Mouse (Mus musculus): ENCODE results near the gene Fen1. TPM values are rescaled to one million over a fixed set of nuclear protein-coding genes. Genes with fewer than 3 reads are reported as not detected.

Fen1 gene
- polyA plus RNA-seq, 1 experiment from 2014 or later: 86.3 TPM

- H3K4me1 ChIP-seq: peaks cover 27% of the 10 kb centered on the region
Measured at GRCm38 (mm10) chr19:10232327-10233017, 28.5 kb upstream of the Fen1 start.

GRCm38 (mm10) chr19:10231871-10232270, 27.9 kb upstream of the Fen1 start:
- Histone ChIP-seq H3K4me1 (peaks cover 27% of the 10 kb centered on the region), H3K4me3 (replicated peaks) (no peak overlapping the region), H3K9me3 (no peaks in the 10 kb centered on the region), H3K4me2 (no peak overlapping the region), H3K27ac (no peak overlapping the region), H3K36me3 (no peaks in the 10 kb centered on the region), H3K27me3 (replicated peaks) (no peaks in the 10 kb centered on the region), H3K9ac (no peak overlapping the region)
- no peak for ATAC-seq (ENCODE audit: insufficient read depth, low FRiP score, low read depth)
- 36% methylated on average over 5 of the region's 5 CpGs for WGBS

More at GRCm38 (mm10) chr19:10232327-10233017, 28.5 kb upstream of the Fen1 start:
- no peak overlapping the region for H3K4me2 ChIP-seq
- 47% methylated on average over 9 of the region's 9 CpGs for WGBS
- no peaks in the 10 kb centered on the region for H3K9me3 ChIP-seq
- H3K27me3 ChIP-seq (replicated peaks): no peaks in the 10 kb centered on the region
- no peaks in the 10 kb centered on the region for H3K36me3 ChIP-seq
- no peak overlapping the region for H3K9ac ChIP-seq
- H3K4me3 ChIP-seq (replicated peaks): no peak overlapping the region
- H3K27ac ChIP-seq: no peak overlapping the region
- ATAC-seq (ENCODE audit: insufficient read depth, low FRiP score, low read depth): no peak

GRCm38 (mm10) chr19:10231016-10231415, 27.0 kb upstream of the Fen1 start:
- Histone ChIP-seq H3K27ac (0 out of 2 replicates have a peak overlapping the region, but pooled peaks have one; percentile 2), H3K36me3 (no peaks in the 10 kb centered on the region), H3K4me1 (peaks cover 21% of the 10 kb centered on the region), H3K27me3 (replicated peaks) (no peaks in the 10 kb centered on the region), H3K9me3 (no peaks in the 10 kb centered on the region), H3K4me3 (replicated peaks) (no peak overlapping the region), H3K9ac (no peak overlapping the region), H3K4me2 (no peak overlapping the region)
- WGBS: 18% methylated on average over 7 of the region's 7 CpGs
- ATAC-seq (ENCODE audit: insufficient read depth, low FRiP score, low read depth): no peak; the same call in 1 of the 2 replicates

- Histone ChIP-seq H3K9ac (no peak overlapping the region), H3K27ac (peak overlapping the region; percentile 83), H3K36me3 (peaks cover 4% of the 10 kb centered on the region; the same call in 1 of the 2 replicates), H3K4me1 (peaks cover 26% of the 10 kb centered on the region), H3K4me2 (peak overlapping the region; percentile 48; the same call in 1 of the 2 replicates), H3K4me3 (replicated peaks) (peak overlapping the region; percentile 26; the same call in 1 of the 2 replicates), H3K27me3 (replicated peaks) (no peaks in the 10 kb centered on the region), H3K9me3 (no peaks in the 10 kb centered on the region)
- 33% methylated on average over 4 of the region's 4 CpGs for WGBS
- no peak for ATAC-seq (ENCODE audit: insufficient read depth, low FRiP score, low read depth)
Measured at GRCm38 (mm10) chr19:10225767-10226166, 21.8 kb upstream of the Fen1 start.

GRCm38 (mm10) chr19:10224637-10225453, 20.9 kb upstream of the Fen1 start:
- ATAC-seq (ENCODE audit: insufficient read depth, low FRiP score, low read depth): peak; percentile 63
- H3K9me3 ChIP-seq: no peaks in the 10 kb centered on the region
- peak overlapping the region; percentile 26 for H3K4me3 ChIP-seq (replicated peaks)
- no peaks in the 10 kb centered on the region for H3K27me3 ChIP-seq (replicated peaks)
- peaks cover 24% of the 10 kb centered on the region for H3K4me1 ChIP-seq
- peak overlapping the region; percentile 48 for H3K4me2 ChIP-seq
- 11% methylated on average over 26 of the region's 26 CpGs for WGBS
- peak overlapping the region; percentile 83 for H3K27ac ChIP-seq
- no peak overlapping the region for H3K9ac ChIP-seq
- H3K36me3 ChIP-seq: peaks cover 8% of the 10 kb centered on the region; the same call in 1 of the 2 replicates

GRCm38 (mm10) chr19:10223561-10223960, 19.6 kb upstream of the Fen1 start:
- ATAC-seq (ENCODE audit: insufficient read depth, low FRiP score, low read depth): no peak
- no peak overlapping the region for H3K27ac ChIP-seq
- WGBS: 56% methylated on average over 4 of the region's 4 CpGs

GRCm38 (mm10) chr19:10222656-10223055, 18.7 kb upstream of the Fen1 start:
- peaks cover 29% of the 10 kb centered on the region for H3K4me1 ChIP-seq
- WGBS: 22% methylated on average over 8 of the region's 8 CpGs
- no peak overlapping the region for H3K9ac ChIP-seq
- H3K27me3 ChIP-seq (replicated peaks): no peaks in the 10 kb centered on the region
- H3K9me3 ChIP-seq: no peaks in the 10 kb centered on the region
- H3K4me2 ChIP-seq: no peak overlapping the region
- H3K36me3 ChIP-seq: peaks cover 8% of the 10 kb centered on the region; the same call in 1 of the 2 replicates
- peak overlapping the region; percentile 18; the same call in 1 of the 2 replicates for H3K27ac ChIP-seq
- H3K4me3 ChIP-seq (replicated peaks): no peak overlapping the region
- no peak for ATAC-seq (ENCODE audit: insufficient read depth, low FRiP score, low read depth)

More at GRCm38 (mm10) chr19:10223561-10223960, 19.6 kb upstream of the Fen1 start:
- Histone ChIP-seq H3K9me3 (no peaks in the 10 kb centered on the region), H3K27me3 (replicated peaks) (no peaks in the 10 kb centered on the region), H3K4me2 (no peak overlapping the region), H3K4me1 (peaks cover 29% of the 10 kb centered on the region), H3K4me3 (replicated peaks) (no peak overlapping the region), H3K9ac (no peak overlapping the region), H3K36me3 (peaks cover 8% of the 10 kb centered on the region; the same call in 1 of the 2 replicates)

GRCm38 (mm10) chr19:10221585-10221984, 17.6 kb upstream of the Fen1 start:
- Histone ChIP-seq H3K4me3 (replicated peaks) (no peak overlapping the region), H3K27me3 (replicated peaks) (no peaks in the 10 kb centered on the region), H3K36me3 (peaks cover 10% of the 10 kb centered on the region; the same call in 1 of the 2 replicates), H3K27ac (no peak overlapping the region), H3K9ac (no peak overlapping the region), H3K4me1 (peaks cover 29% of the 10 kb centered on the region), H3K9me3 (no peaks in the 10 kb centered on the region), H3K4me2 (no peak overlapping the region)
- WGBS: 27% methylated on average over 4 of the region's 4 CpGs
- no peak for ATAC-seq (ENCODE audit: insufficient read depth, low FRiP score, low read depth)

- H3K4me1 ChIP-seq: peaks cover 19% of the 10 kb centered on the region; the same call in 1 of the 2 replicates
- no peak overlapping the region for H3K4me3 ChIP-seq (replicated peaks)
- peaks cover 11% of the 10 kb centered on the region; the same call in 1 of the 2 replicates for H3K36me3 ChIP-seq
- H3K9me3 ChIP-seq: no peaks in the 10 kb centered on the region
- H3K27ac ChIP-seq: 0 out of 2 replicates have a peak overlapping the region, but pooled peaks have one; percentile 7
- H3K27me3 ChIP-seq (replicated peaks): no peaks in the 10 kb centered on the region
- ATAC-seq (ENCODE audit: insufficient read depth, low FRiP score, low read depth): no peak
- H3K9ac ChIP-seq: no peak overlapping the region
- H3K4me2 ChIP-seq: no peak overlapping the region
- WGBS: 55% methylated on average over 6 of the region's 6 CpGs
Measured at GRCm38 (mm10) chr19:10219593-10219992, 15.6 kb upstream of the Fen1 start.

GRCm38 (mm10) chr19:10219108-10219507, 15.1 kb upstream of the Fen1 start:
- 38% methylated on average over 3 of the region's 3 CpGs for WGBS
- Histone ChIP-seq H3K36me3 (peaks cover 11% of the 10 kb centered on the region; the same call in 1 of the 2 replicates), H3K4me1 (peaks cover 15% of the 10 kb centered on the region; the same call in 1 of the 2 replicates), H3K9ac (no peak overlapping the region), H3K4me3 (replicated peaks) (no peak overlapping the region), H3K27me3 (replicated peaks) (no peaks in the 10 kb centered on the region), H3K27ac (0 out of 2 replicates have a peak overlapping the region, but pooled peaks have one; percentile 7), H3K4me2 (no peak overlapping the region), H3K9me3 (no peaks in the 10 kb centered on the region)
- ATAC-seq (ENCODE audit: insufficient read depth, low FRiP score, low read depth): no peak

- Histone ChIP-seq H3K36me3 (peaks cover 25% of the 10 kb centered on the region), H3K27ac (no peak overlapping the region), H3K4me1 (0 out of 2 replicates have a peak, but pooled peaks cover 6% of the 10 kb centered on the region), H3K9me3 (no peaks in the 10 kb centered on the region), H3K9ac (no peak overlapping the region), H3K4me3 (replicated peaks) (no peak overlapping the region), H3K27me3 (replicated peaks) (no peaks in the 10 kb centered on the region), H3K4me2 (no peak overlapping the region)
- no peak for ATAC-seq (ENCODE audit: insufficient read depth, low FRiP score, low read depth)
- 64% methylated on average over 8 of the region's 8 CpGs for WGBS
Measured at GRCm38 (mm10) chr19:10216101-10216500, 12.1 kb upstream of the Fen1 start.
